ENCODE assay signal across 7 mouse cellular contexts in the genomic region with DNA sequence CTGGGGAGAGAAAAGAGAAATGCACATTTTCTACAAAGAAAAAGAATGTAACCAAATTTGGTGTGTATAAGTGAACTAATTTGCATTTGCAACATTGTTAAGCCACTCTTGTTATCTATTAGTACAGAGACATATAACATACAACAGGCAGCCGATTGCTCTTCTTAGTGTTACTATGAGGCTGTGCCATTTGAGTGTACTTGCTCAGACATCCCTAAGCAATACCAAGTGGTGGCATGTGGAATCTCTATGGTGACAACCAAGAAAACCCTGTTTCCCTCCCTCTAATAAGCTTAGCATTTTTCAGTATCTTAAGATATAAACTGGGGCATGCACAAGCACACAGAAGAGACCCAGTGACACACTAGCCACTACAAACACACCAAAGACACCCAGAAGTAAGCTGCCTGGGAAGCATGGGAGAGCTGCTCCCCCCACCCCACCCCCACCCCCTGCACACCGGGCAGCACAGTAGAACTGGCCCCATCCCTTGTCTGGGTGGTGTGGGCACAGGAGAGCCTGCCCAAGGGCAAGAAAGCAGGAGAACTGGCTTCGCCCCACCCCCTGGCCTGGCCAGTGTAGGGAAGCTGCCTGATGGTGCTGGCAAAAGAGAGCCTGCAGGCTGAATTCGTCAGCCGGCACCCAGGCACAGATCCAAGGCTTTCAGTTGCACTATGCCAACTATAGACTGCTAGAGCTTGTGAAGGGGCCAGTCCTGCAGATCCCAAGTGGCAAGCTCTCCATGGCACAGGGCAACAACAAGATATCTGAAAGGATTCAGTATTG.
DNase-seq lines count a peak whose midpoint lies in the region; ATAC-seq and TF ChIP-seq lines count a peak whose summit lies in the region.

No protein-coding gene starts in this region.

- no peaks in the 10 kb centered on the region for H3K27me3 ChIP-seq in erythroblast, embryonic 14.5 days (ENCODE audit: control insufficient read depth)
- no peaks in the 10 kb centered on the region for H3K27me3 ChIP-seq in heart, postnatal 0 days (ENCODE audit: control insufficient read depth, insufficient read depth, low read length)

- H3K27ac ChIP-seq in heart, postnatal 0 days (ENCODE audit: low read depth), result peak overlapping the region; percentile 83

- peak overlapping the region; percentile 47 for H3K4me3 ChIP-seq in erythroblast, embryonic 14.5 days (replicated peaks)
- H3K4me3 ChIP-seq in heart, postnatal 0 days (ENCODE audit: low read depth, low read length), result no peak overlapping the region

- peak; percentile 58 for DNase-seq in 3T3-L1 (ENCODE audit: low read depth, low spot score)
- peak; percentile 82 for DNase-seq in adipocyte (ENCODE audit: low spot score)
- peak; percentile 82 for DNase-seq in heart, postnatal 0 days (ENCODE audit: low spot score)
- DNase-seq in layer of hippocampus, postnatal 36 days, result peak; percentile 58 to 65
- peak; percentile 80 to 84 for DNase-seq in right cerebral cortex, postnatal 10 days (ENCODE audit: low spot score in 2 of 2)
- no peak for DNase-seq in spleen, adult 12 weeks (ENCODE audit: low spot score)

- peak; percentile 98 for ATAC-seq in heart, postnatal 0 days (ENCODE audit: insufficient read depth, low read depth)

- no peak for TF ChIP-seq EP300 in heart, postnatal 0 days (IDR thresholded peaks at IDR 0.05; ENCODE audit: low read depth)

- peaks cover 20% of the 10 kb centered on the region for H3K4me1 ChIP-seq in erythroblast, embryonic 14.5 days (ENCODE audit: control insufficient read depth)
- H3K4me1 ChIP-seq in heart, postnatal 0 days (ENCODE audit: control insufficient read depth, insufficient read depth), result 0 out of 2 replicates have a peak, but pooled peaks cover 6% of the 10 kb centered on the region

- no peaks in the 10 kb centered on the region for H3K9me3 ChIP-seq in erythroblast, embryonic 14.5 days (ENCODE audit: control insufficient read depth, low read length)
- H3K9me3 ChIP-seq in heart, postnatal 0 days (replicated peaks; ENCODE audit: control insufficient read depth, low read length), result no peaks in the 10 kb centered on the region

- no peaks in the 10 kb centered on the region for H3K36me3 ChIP-seq in erythroblast, embryonic 14.5 days (ENCODE audit: control insufficient read depth)
- H3K36me3 ChIP-seq in heart, postnatal 0 days (replicated peaks; ENCODE audit: control insufficient read depth, insufficient read depth, low read length), result no peaks in the 10 kb centered on the region

- no peak for TF ChIP-seq CTCF in heart, postnatal 0 days (IDR thresholded peaks at IDR 0.05; ENCODE audit: low read depth)

- no peak overlapping the region for H3K9ac ChIP-seq in heart, postnatal 0 days (replicated peaks; ENCODE audit: low read depth, low read length)

- H3K4me2 ChIP-seq in heart, postnatal 0 days (ENCODE audit: low read depth, low read length), result no peak overlapping the region

- 41% methylated on average over 5 of the region's 5 CpGs for WGBS in heart, postnatal 0 days
